In genomic region chr3:120934401-120934800, GRCm38 (mm10) we compare ENCODE assay signal across 22 mouse cellular contexts.
DNase-seq lines count a peak whose midpoint lies in the region; ATAC-seq and TF ChIP-seq lines count a peak whose summit lies in the region.
"Had no signal": no experiment of that assay in that cellular context is flagged by ENCODE, and none has a peak within 500 bp of the region (broad histone marks: within the 10 kb centered on the region; RNA-seq: fewer than 3 reads in every experiment).

No protein-coding gene starts in this region.

- no peaks in the 10 kb centered on the region for H3K9me3 ChIP-seq in hindbrain, embryonic 16.5 days (ENCODE audit: control insufficient read depth, low read length)
- H3K9me3 ChIP-seq: embryonic facial prominence, embryonic 10.5 days; forebrain, embryonic 10.5 days; forebrain, embryonic 15.5 days; heart, embryonic 10.5 days; hindbrain, embryonic 13.5 days; intestine, embryonic 15.5 days had no signal

- no peak for DNase-seq in cerebellum, postnatal 4 days (ENCODE audit: low spot score in 2 of 2)
- DNase-seq in cerebellum, adult 2 months: peak; percentile 64 to 91
- DNase-seq in cerebellum, postnatal 10 days: peak; percentile 41 to 45
- DNase-seq in testis, postnatal 10 days (ENCODE audit: low spot score): no peak
- no peak for DNase-seq in layer of hippocampus, adult 9-10 months (ENCODE audit: low spot score)
- DNase-seq: adrenal gland, postnatal 10 days; B cell, adult 2 months; gastrocnemius, postnatal 36 days; heart, adult 18-20 months; heart, postnatal 10 days; kidney, adult 18-20 months had no signal

- 0 out of 2 replicates have a peak, but pooled peaks have one; percentile 16 for TF ChIP-seq POLR2A in cerebellum, adult 2 months (IDR thresholded peaks at IDR 0.05; ENCODE audit: borderline replicate concordance, insufficient read depth, low read length)

- no peak overlapping the region for H3K9ac ChIP-seq in hindbrain, embryonic 16.5 days (ENCODE audit: low read depth, low read length)
- H3K9ac ChIP-seq: forebrain, embryonic 15.5 days; hindbrain, embryonic 13.5 days; intestine, embryonic 15.5 days had no signal

- peak overlapping the region; percentile 36 for H3K27ac ChIP-seq in cerebellum, adult 2 months (ENCODE audit: insufficient read depth, low read length)
- H3K27ac ChIP-seq in hindbrain, embryonic 16.5 days (ENCODE audit: low read depth, low read length): no peak overlapping the region
- H3K27ac ChIP-seq: embryonic facial prominence, embryonic 10.5 days; forebrain, embryonic 10.5 days; forebrain, embryonic 15.5 days; heart, embryonic 10.5 days; hindbrain, embryonic 13.5 days; intestine, embryonic 15.5 days had no signal

- TF ChIP-seq CTCF in cerebellum, adult 2 months (IDR thresholded peaks at IDR 0.05; ENCODE audit: borderline replicate concordance, insufficient read depth, low read depth, low read length): no peak

- H3K4me2 ChIP-seq in hindbrain, embryonic 16.5 days (ENCODE audit: low read length): no peak overlapping the region
- H3K4me2 ChIP-seq: forebrain, embryonic 15.5 days; hindbrain, embryonic 13.5 days; intestine, embryonic 15.5 days had no signal

- H3K36me3 ChIP-seq in hindbrain, embryonic 16.5 days (ENCODE audit: control insufficient read depth, insufficient read depth, low read length): no peaks in the 10 kb centered on the region
- H3K36me3 ChIP-seq: embryonic facial prominence, embryonic 10.5 days; forebrain, embryonic 10.5 days; forebrain, embryonic 15.5 days; G1E; heart, embryonic 10.5 days; hindbrain, embryonic 13.5 days; intestine, embryonic 15.5 days had no signal

- 12% methylated on average over 4 of the region's 4 CpGs for WGBS in cerebellum, adult 2 months
- WGBS in hindbrain, embryonic 16.5 days: 93% methylated on average over 4 of the region's 4 CpGs

- no peak overlapping the region for H3K4me3 ChIP-seq in cerebellum, adult 2 months (replicated peaks; ENCODE audit: insufficient read depth, low read depth, low read length)
- no peak overlapping the region for H3K4me3 ChIP-seq in hindbrain, embryonic 16.5 days (ENCODE audit: low read length)
- H3K4me3 ChIP-seq: embryonic facial prominence, embryonic 10.5 days; erythroblast, embryonic 14.5 days; forebrain, embryonic 10.5 days; forebrain, embryonic 15.5 days; heart, embryonic 10.5 days; hindbrain, embryonic 13.5 days; intestine, embryonic 15.5 days had no signal

- H3K27me3 ChIP-seq in cerebellum, adult 2 months (ENCODE audit: control insufficient read depth, insufficient read depth, low read length): no peaks in the 10 kb centered on the region
- no peaks in the 10 kb centered on the region for H3K27me3 ChIP-seq in hindbrain, embryonic 16.5 days (replicated peaks; ENCODE audit: control insufficient read depth, insufficient read depth, low read length)
- H3K27me3 ChIP-seq: forebrain, embryonic 15.5 days; hindbrain, embryonic 13.5 days; intestine, embryonic 15.5 days had no signal

- peak; percentile 98 for ATAC-seq in cerebellum, adult (ENCODE audit: insufficient number of reproducible peaks, low FRiP score, low TSS enrichment)
- no peak for ATAC-seq in hindbrain, embryonic 16.5 days
- ATAC-seq: CD4-positive, CD25-positive, alpha-beta regulatory T cell, adult 4 months; forebrain, embryonic 15.5 days; intestine, embryonic 15.5 days had no signal

- peaks cover 3% of the 10 kb centered on the region; the same call in 1 of the 2 replicates for H3K4me1 ChIP-seq in cerebellum, adult 2 months (ENCODE audit: control insufficient read depth, insufficient read depth, low read length)
- no peaks in the 10 kb centered on the region for H3K4me1 ChIP-seq in hindbrain, embryonic 16.5 days (ENCODE audit: control insufficient read depth, insufficient read depth, low read depth, low read length)
- H3K4me1 ChIP-seq: embryonic facial prominence, embryonic 10.5 days; forebrain, embryonic 10.5 days; forebrain, embryonic 15.5 days; heart, embryonic 10.5 days; hindbrain, embryonic 13.5 days; intestine, embryonic 15.5 days had no signal

Comparison
In these comparisons a context has a peak if more than half of its experiments do, and no peak if none do; other contexts are left out.
1. DNase-seq: peak in cerebellum, adult 2 months (2 of 2) and cerebellum, postnatal 10 days (2 of 2); none in cerebellum, postnatal 4 days (0 of 2), testis, postnatal 10 days (single experiment) and layer of hippocampus, adult 9-10 months (single experiment).